Mouse (Mus musculus) megakaryocyte-erythroid progenitor cell, adult 5-6 weeks (primary cell): ENCODE results near the gene Dlx5. TPM values are rescaled to one million over a fixed set of nuclear protein-coding genes. Genes with fewer than 3 reads are reported as not detected.

Experiments
- ATAC-seq: replicated peaks from 2 replicates; pipeline ENCODE4 v1.8.0; 2016; ENCODE audit warnings: mild to moderate bottlenecking, inconsistent platforms; ENCODE audit not compliant: severe bottlenecking, poor library complexity, low FRiP score, low TSS enrichment
- total RNA-seq, 2 experiments: library from RNA; stranded (forward) in 1 of 2; stranded (reverse) in 1 of 2; fragments of 200-1000, 215-1000 nt in 1 of 2; fragments of >200 nt in 1 of 2; fragmentation: Nextera tagmentation in 1 of 2; gene quantifications; 2 replicates each; pipeline ENCODE4 v1.2.3; 2014 to 2017

The Dlx5 gene
- total RNA-seq, 2 experiments from 2014 or later = not detected

- no peak for ATAC-seq
Measured at GRCm38 (mm10) chr6:6861798-6862428, 20.0 kb downstream of the Dlx5 start.

GRCm38 (mm10) chr6:6861086-6861797 lies 20.6 kb downstream of the Dlx5 start:
- ATAC-seq = no peak

- no peak for ATAC-seq
Measured at GRCm38 (mm10) chr6:6860411-6861085, 21.3 kb downstream of the Dlx5 start.

- ATAC-seq = no peak
Measured at GRCm38 (mm10) chr6:6859950-6860410, 21.9 kb downstream of the Dlx5 start.

- no peak for ATAC-seq
Measured at GRCm38 (mm10) chr6:6859111-6859949, 22.6 kb downstream of the Dlx5 start.

- no peak for ATAC-seq
Measured at GRCm38 (mm10) chr6:6858571-6858970, 23.3 kb downstream of the Dlx5 start.

- no peak for ATAC-seq
Measured at GRCm38 (mm10) chr6:6857766-6858165, 24.1 kb downstream of the Dlx5 start.

- ATAC-seq = no peak
Measured at GRCm38 (mm10) chr6:6856881-6857280, 25.0 kb downstream of the Dlx5 start.

GRCm38 (mm10) chr6:6856316-6856715 lies 25.6 kb downstream of the Dlx5 start:
- ATAC-seq = no peak

GRCm38 (mm10) chr6:6855746-6856185 lies 26.1 kb downstream of the Dlx5 start:
- ATAC-seq = no peak

GRCm38 (mm10) chr6:6854902-6855745 lies 26.8 kb downstream of the Dlx5 start:
- ATAC-seq = no peak

- no peak for ATAC-seq
Measured at GRCm38 (mm10) chr6:6854176-6854575, 27.7 kb downstream of the Dlx5 start.

GRCm38 (mm10) chr6:6852944-6853343 lies 28.9 kb downstream of the Dlx5 start:
- ATAC-seq = no peak

GRCm38 (mm10) chr6:6851166-6851565 lies 30.7 kb downstream of the Dlx5 start:
- ATAC-seq = no peak

GRCm38 (mm10) chr6:6850324-6851060 lies 31.4 kb downstream of the Dlx5 start:
- no peak for ATAC-seq

- no peak for ATAC-seq
Measured at GRCm38 (mm10) chr6:6849744-6850143, 32.1 kb downstream of the Dlx5 start.

- no peak for ATAC-seq
Measured at GRCm38 (mm10) chr6:6848541-6848940, 33.3 kb downstream of the Dlx5 start.

GRCm38 (mm10) chr6:6833301-6833700 lies 48.6 kb downstream of the Dlx5 start:
- no peak for ATAC-seq
